Mouse (Mus musculus) cerebellum, adult 2 months (tissue): ENCODE results near the gene Ssh2.

Experiments
- CTCF ChIP-seq: fragments of 200-500 bp; IDR thresholded peaks from 2 replicates; pipeline ENCODE4 v1.5.1; 2011; ENCODE audit warnings: low read depth, mild to moderate bottlenecking, control low read depth, low read length, moderate library complexity, borderline replicate concordance; ENCODE audit not compliant: insufficient read depth
- POLR2A ChIP-seq: fragments of 200-500 bp; IDR thresholded peaks from 2 replicates; pipeline ENCODE4 v1.6.1; 2011; ENCODE audit warnings: low read length, control low read depth, borderline replicate concordance; ENCODE audit not compliant: insufficient read depth

DNA sequence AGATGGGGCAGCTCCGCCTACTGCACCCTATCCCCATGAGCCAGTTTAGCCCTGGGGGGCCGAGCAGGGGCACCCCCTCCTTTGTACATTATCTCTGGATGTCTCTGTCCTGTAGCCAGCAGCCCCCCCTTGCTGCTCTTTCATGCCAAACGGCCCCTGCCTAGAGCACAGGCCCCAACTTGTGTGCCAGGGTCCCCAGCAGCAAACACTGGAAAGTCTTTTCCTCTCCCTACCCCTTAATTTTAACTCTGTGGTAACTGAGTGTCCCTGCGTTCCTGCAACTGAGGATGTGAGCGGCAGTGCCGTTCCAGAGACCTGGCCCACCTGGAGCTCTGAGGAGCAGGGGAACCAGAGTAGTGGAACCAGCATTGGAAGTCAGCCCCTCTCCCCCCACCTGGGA, 290.9 kb downstream of the Ssh2 start:
- TF ChIP-seq POLR2A (no peak), CTCF (no peak)
